Mouse (Mus musculus): ENCODE measurements around the gene Arpc5. TPM values are rescaled to one million over a fixed set of nuclear protein-coding genes. Genes with fewer than 3 reads are reported as not detected.
"Not testable (repeated sequence)": the region's sequence is repeated elsewhere in the genome, so short reads cannot be mapped to it uniquely, and the experiment has no call there.

Gene Arpc5
- polyA plus RNA-seq, 1 experiment = 190 TPM

GRCm38 (mm10) chr1:152779071-152779737 lies 12.9 kb downstream of the Arpc5 start:
- H3K4me1 ChIP-seq (ENCODE audit: control insufficient read depth, insufficient read depth, low read length) = no peaks in the 10 kb centered on the region
- TF ChIP-seq CTCF (IDR thresholded peaks at IDR 0.05; ENCODE audit: borderline replicate concordance, insufficient read depth, low read length) (peak; percentile 62), POLR2A (IDR thresholded peaks at IDR 0.05; ENCODE audit: low read depth, low read length) (no peak)
- no peak overlapping the region for H3K27ac ChIP-seq (ENCODE audit: insufficient read depth, low read length)
- no peak overlapping the region for H3K4me3 ChIP-seq (ENCODE audit: insufficient read depth, low read length)

DNA sequence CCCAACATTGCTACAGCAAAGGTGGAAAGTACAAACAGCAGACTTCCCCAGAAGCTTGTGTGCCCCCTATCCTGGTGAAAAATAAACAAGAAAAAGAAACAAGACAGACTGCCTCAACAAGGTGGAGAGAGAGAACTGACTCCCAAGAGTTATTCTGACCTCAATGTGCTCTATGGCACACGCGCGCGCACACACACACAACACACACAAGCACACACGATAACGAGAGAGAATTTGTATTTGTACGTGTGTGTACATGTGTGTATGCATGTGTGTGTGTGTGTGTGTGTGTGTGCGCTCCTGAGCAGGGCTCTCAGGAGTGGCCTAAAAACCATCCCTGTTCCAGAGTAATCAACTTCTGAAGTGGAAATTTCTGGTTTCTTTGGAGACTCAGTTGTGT lies 18.3 kb downstream of the Arpc5 start:
- Histone ChIP-seq H3K4me3 (ENCODE audit: insufficient read depth, low read length) (no peak overlapping the region), H3K27ac (ENCODE audit: insufficient read depth, low read length) (no peak overlapping the region), H3K4me1 (ENCODE audit: control insufficient read depth, insufficient read depth, low read length) (no peaks in the 10 kb centered on the region)
- TF ChIP-seq CTCF (IDR thresholded peaks at IDR 0.05; ENCODE audit: borderline replicate concordance, insufficient read depth, low read length) = no peak
- no peak for TF ChIP-seq POLR2A (IDR thresholded peaks at IDR 0.05; ENCODE audit: low read depth, low read length)

DNA sequence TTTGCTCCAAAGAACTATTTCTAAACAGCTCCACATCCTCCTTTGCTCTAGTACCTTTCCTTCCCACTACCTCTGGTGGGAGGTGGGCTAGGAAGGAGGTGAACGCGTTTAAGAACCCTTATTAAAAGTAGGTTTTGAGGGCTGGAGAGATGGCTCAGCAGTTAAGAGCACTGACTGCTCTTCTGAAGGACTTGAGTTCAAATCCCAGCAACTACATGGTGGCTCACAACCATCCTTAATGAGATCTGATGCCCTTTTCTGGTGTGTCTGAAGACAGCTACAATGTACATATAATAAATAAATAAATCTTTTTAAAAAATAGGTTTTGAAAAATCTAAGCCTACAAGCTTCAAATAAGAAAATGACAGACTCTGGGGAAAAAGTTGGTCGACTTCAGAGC lies 19.1 kb downstream of the Arpc5 start:
- H3K27ac ChIP-seq (ENCODE audit: insufficient read depth, low read length); H3K4me1 ChIP-seq (ENCODE audit: control insufficient read depth, insufficient read depth, low read length); H3K4me3 ChIP-seq (ENCODE audit: insufficient read depth, low read length): not testable (repeated sequence)

DNA sequence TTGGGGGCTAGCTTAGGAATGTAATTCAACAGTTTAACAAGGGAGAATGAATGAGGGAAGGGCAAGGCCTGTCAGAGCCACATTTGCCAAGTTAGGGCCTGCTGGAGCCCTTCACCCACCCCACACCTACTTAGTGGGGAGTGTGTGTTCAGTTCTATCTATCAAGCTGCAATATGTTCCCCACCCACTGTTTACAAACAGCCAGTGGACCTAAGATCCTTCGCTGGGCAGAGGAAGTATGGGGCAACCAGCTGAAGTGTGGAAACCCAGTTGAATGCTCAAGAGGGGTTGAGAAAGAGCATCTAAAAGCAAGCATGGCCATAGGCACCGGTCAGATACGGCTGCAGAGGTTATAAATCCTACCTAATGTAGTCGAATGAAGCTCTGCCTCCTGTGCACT lies 20.6 kb downstream of the Arpc5 start:
- Histone ChIP-seq H3K4me1 (ENCODE audit: control insufficient read depth, insufficient read depth, low read length) (no peaks in the 10 kb centered on the region), H3K4me3 (ENCODE audit: insufficient read depth, low read length) (no peak overlapping the region), H3K27ac (ENCODE audit: insufficient read depth, low read length) (no peak overlapping the region)
- no peak for TF ChIP-seq CTCF (IDR thresholded peaks at IDR 0.05; ENCODE audit: borderline replicate concordance, insufficient read depth, low read length)
- no peak for TF ChIP-seq POLR2A (IDR thresholded peaks at IDR 0.05; ENCODE audit: low read depth, low read length)

- H3K27ac ChIP-seq (ENCODE audit: insufficient read depth, low read length) = no peak overlapping the region
- no peaks in the 10 kb centered on the region for H3K4me1 ChIP-seq (ENCODE audit: control insufficient read depth, insufficient read depth, low read length)
- TF ChIP-seq CTCF (IDR thresholded peaks at IDR 0.05; ENCODE audit: borderline replicate concordance, insufficient read depth, low read length) (no peak), POLR2A (IDR thresholded peaks at IDR 0.05; ENCODE audit: low read depth, low read length) (no peak)
- no peak overlapping the region for H3K4me3 ChIP-seq (ENCODE audit: insufficient read depth, low read length)
Measured at GRCm38 (mm10) chr1:152788121-152788660, 21.8 kb downstream of the Arpc5 start.

GRCm38 (mm10) chr1:152790254-152790653 lies 23.9 kb downstream of the Arpc5 start:
- Histone ChIP-seq H3K27ac (ENCODE audit: insufficient read depth, low read length) (no peak overlapping the region), H3K4me1 (ENCODE audit: control insufficient read depth, insufficient read depth, low read length) (no peaks in the 10 kb centered on the region), H3K4me3 (ENCODE audit: insufficient read depth, low read length) (no peak overlapping the region)
- TF ChIP-seq POLR2A (IDR thresholded peaks at IDR 0.05; ENCODE audit: low read depth, low read length) (no peak), CTCF (IDR thresholded peaks at IDR 0.05; ENCODE audit: borderline replicate concordance, insufficient read depth, low read length) (no peak)

- Histone ChIP-seq H3K27ac (ENCODE audit: insufficient read depth, low read length) (no peak overlapping the region), H3K4me1 (ENCODE audit: control insufficient read depth, insufficient read depth, low read length) (no peaks in the 10 kb centered on the region), H3K4me3 (ENCODE audit: insufficient read depth, low read length) (no peak overlapping the region)
- no peak for TF ChIP-seq CTCF (IDR thresholded peaks at IDR 0.05; ENCODE audit: borderline replicate concordance, insufficient read depth, low read length)
- no peak for TF ChIP-seq POLR2A (IDR thresholded peaks at IDR 0.05; ENCODE audit: low read depth, low read length)
Measured at GRCm38 (mm10) chr1:152790821-152791220, 24.5 kb downstream of the Arpc5 start.

DNA sequence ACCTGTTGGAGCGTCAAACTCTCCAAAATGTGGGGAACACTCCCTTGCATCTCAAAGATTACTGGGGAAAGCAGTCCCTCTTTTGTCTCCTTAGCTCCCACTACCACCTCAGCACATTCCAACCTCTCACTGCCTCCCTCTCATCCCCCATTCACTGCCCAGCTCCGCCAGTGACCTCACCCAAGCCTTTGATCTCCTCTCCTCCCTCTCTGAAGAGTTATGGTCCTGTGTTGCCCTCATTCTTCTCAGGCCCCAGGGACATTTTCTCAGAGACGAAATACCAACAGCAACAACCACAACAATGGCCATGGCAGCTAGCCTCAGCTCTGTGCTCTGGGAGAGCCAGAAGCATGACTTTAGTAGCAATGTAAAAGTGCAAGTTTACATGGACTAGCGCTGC lies 24.9 kb downstream of the Arpc5 start:
- Histone ChIP-seq H3K4me1 (ENCODE audit: control insufficient read depth, insufficient read depth, low read length) (no peaks in the 10 kb centered on the region), H3K27ac (ENCODE audit: insufficient read depth, low read length) (no peak overlapping the region), H3K4me3 (ENCODE audit: insufficient read depth, low read length) (no peak overlapping the region)
- TF ChIP-seq CTCF (IDR thresholded peaks at IDR 0.05; ENCODE audit: borderline replicate concordance, insufficient read depth, low read length) (no peak), POLR2A (IDR thresholded peaks at IDR 0.05; ENCODE audit: low read depth, low read length) (no peak)

GRCm38 (mm10) chr1:152792736-152793494 lies 26.6 kb downstream of the Arpc5 start:
- no peak for TF ChIP-seq POLR2A (IDR thresholded peaks at IDR 0.05; ENCODE audit: low read depth, low read length)
- no peak for TF ChIP-seq CTCF (IDR thresholded peaks at IDR 0.05; ENCODE audit: borderline replicate concordance, insufficient read depth, low read length)
- Histone ChIP-seq H3K27ac (ENCODE audit: insufficient read depth, low read length) (no peak overlapping the region), H3K4me1 (ENCODE audit: control insufficient read depth, insufficient read depth, low read length) (no peaks in the 10 kb centered on the region), H3K4me3 (ENCODE audit: insufficient read depth, low read length) (no peak overlapping the region)

GRCm38 (mm10) chr1:152793495-152794130 lies 27.3 kb downstream of the Arpc5 start:
- Histone ChIP-seq H3K4me3 (ENCODE audit: insufficient read depth, low read length) (no peak overlapping the region), H3K4me1 (ENCODE audit: control insufficient read depth, insufficient read depth, low read length) (no peaks in the 10 kb centered on the region), H3K27ac (ENCODE audit: insufficient read depth, low read length) (no peak overlapping the region)
- TF ChIP-seq POLR2A (IDR thresholded peaks at IDR 0.05; ENCODE audit: low read depth, low read length) = no peak
- no peak for TF ChIP-seq CTCF (IDR thresholded peaks at IDR 0.05; ENCODE audit: borderline replicate concordance, insufficient read depth, low read length)
